7 mouse cellular contexts compared by ENCODE assay signal in the genomic region with DNA sequence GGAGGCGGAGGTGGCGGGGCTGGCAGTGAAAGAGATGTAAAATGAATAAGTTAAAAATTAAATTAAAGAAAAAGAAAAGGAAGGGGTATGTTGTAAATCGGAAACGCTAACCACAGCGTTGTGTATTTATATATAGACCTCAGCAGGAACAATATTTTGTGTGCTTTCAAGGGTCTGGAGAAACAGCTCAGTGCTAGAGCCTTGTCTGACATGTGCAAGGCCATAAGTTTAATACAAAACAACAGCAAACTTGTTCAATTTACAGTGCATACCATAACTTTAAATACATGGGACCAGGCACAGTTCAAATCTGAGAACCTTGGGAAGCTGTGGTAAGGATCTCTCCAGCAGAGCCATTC. TPM values are rescaled to one million over a fixed set of nuclear protein-coding genes. Genes with fewer than 3 reads are reported as not detected.
DNase-seq lines count a peak whose midpoint lies in the region; ATAC-seq and TF ChIP-seq lines count a peak whose summit lies in the region.

No protein-coding gene starts in this region.

- no peaks in the 10 kb centered on the region for H3K9me3 ChIP-seq in erythroblast, embryonic 14.5 days (ENCODE audit: control insufficient read depth, low read length)
- H3K9me3 ChIP-seq in limb, embryonic 14.5 days (ENCODE audit: control insufficient read depth, low read length): no peaks in the 10 kb centered on the region

- ATAC-seq in limb, embryonic 14.5 days (ENCODE audit: low FRiP score, low read depth): peak; percentile 13; the same call in 1 of the 2 replicates

- H3K4me1 ChIP-seq in spleen, adult 2 months (ENCODE audit: control insufficient read depth, insufficient read depth, insufficient read length): 0 out of 2 replicates have a peak, but pooled peaks cover 4% of the 10 kb centered on the region
- peaks cover 40% of the 10 kb centered on the region for H3K4me1 ChIP-seq in erythroblast, embryonic 14.5 days (ENCODE audit: control insufficient read depth)
- peaks cover 15% of the 10 kb centered on the region for H3K4me1 ChIP-seq in limb, embryonic 14.5 days (ENCODE audit: control insufficient read depth, insufficient read depth, low read length)

- peak overlapping the region; percentile 98; the same call in 1 of the 2 replicates for H3K4me3 ChIP-seq in spleen, adult 2 months (ENCODE audit: extremely low read depth, insufficient read depth, insufficient read length)
- peak overlapping the region; percentile 89 for H3K4me3 ChIP-seq in erythroblast, embryonic 14.5 days (replicated peaks)
- peak overlapping the region; percentile 86 for H3K4me3 ChIP-seq in limb, embryonic 14.5 days (replicated peaks; ENCODE audit: low read length)

- peak overlapping the region; percentile 68 for H3K9ac ChIP-seq in limb, embryonic 14.5 days (ENCODE audit: low read depth, low read length, severe bottlenecking)

- H3K27me3 ChIP-seq in spleen, adult 2 months (ENCODE audit: control insufficient read depth, insufficient read depth, low read length): no peaks in the 10 kb centered on the region
- no peaks in the 10 kb centered on the region for H3K27me3 ChIP-seq in erythroblast, embryonic 14.5 days (ENCODE audit: control insufficient read depth)
- no peaks in the 10 kb centered on the region for H3K27me3 ChIP-seq in limb, embryonic 14.5 days (ENCODE audit: control insufficient read depth, insufficient read depth, low read length)

- no peak for TF ChIP-seq POLR2A in spleen, adult 2 months (IDR thresholded peaks at IDR 0.05; ENCODE audit: low read depth, low read length)
- no peak for TF ChIP-seq POLR2A in limb, embryonic 14.5 days (IDR thresholded peaks at IDR 0.05; ENCODE audit: borderline replicate concordance, extremely low read depth, insufficient read depth, insufficient read length)

- TF ChIP-seq CTCF in spleen, adult 2 months (IDR thresholded peaks at IDR 0.05; ENCODE audit: extremely low read depth, insufficient read depth, insufficient read length, insufficient replicate concordance): no peak

- no peak overlapping the region for H3K27ac ChIP-seq in spleen, adult 2 months (ENCODE audit: insufficient read depth, low read length)
- no peak overlapping the region for H3K27ac ChIP-seq in limb, embryonic 14.5 days (replicated peaks; ENCODE audit: low read depth, low read length)

- peaks cover 14% of the 10 kb centered on the region for H3K36me3 ChIP-seq in spleen, adult 2 months (ENCODE audit: control insufficient read depth, insufficient read depth, low read length)
- peaks cover 32% of the 10 kb centered on the region for H3K36me3 ChIP-seq in erythroblast, embryonic 14.5 days (ENCODE audit: control insufficient read depth)
- H3K36me3 ChIP-seq in limb, embryonic 14.5 days (ENCODE audit: control insufficient read depth, insufficient read depth, low read length): peaks cover 19% of the 10 kb centered on the region

- WGBS in spleen, adult 2 months: 2% methylated on average over 5 of the region's 5 CpGs
- 3% methylated on average over 5 of the region's 5 CpGs for WGBS in limb, embryonic 14.5 days

- no peak for DNase-seq in spleen, adult 2 months (ENCODE audit: low read depth in 1 of 2, low spot score in 2 of 2)
- DNase-seq in spleen, postnatal 10 days (ENCODE audit: low spot score in 2 of 2): no peak
- DNase-seq in limb, embryonic 14.5 days (ENCODE audit: low spot score): no peak
- DNase-seq in adrenal gland, postnatal 4 days (ENCODE audit: low spot score in 2 of 2): no peak
- DNase-seq in ovary, postnatal 14 days (ENCODE audit: low spot score): no peak
- no peak for DNase-seq in adrenal gland, postnatal 25 days

- H3K4me2 ChIP-seq in limb, embryonic 14.5 days (replicated peaks; ENCODE audit: low read depth, low read length, severe bottlenecking): peak overlapping the region; percentile 82

RNA-seq across cellular contexts. Expression of a gene that starts 0.5 kb away (rescaled TPM):
- polyA plus RNA-seq in spleen, adult 2 months (2012; rRNA removed): 3.0 and 3.7 TPM in 2 replicates
- 0.37 and 0.49 TPM in 2 replicates for polyA plus RNA-seq in erythroblast, embryonic 14.5 days (2012)
- polyA plus RNA-seq in limb, embryonic 14.5 days (2012; rRNA removed): 9.1 and 9.7 TPM in 2 replicates
- polyA plus RNA-seq in limb, embryonic 14.5 days (2014; fragmentation: Nextera tagmentation; extraction: Ambion mirVana): 8.7 and 9.0 TPM in 2 replicates
- 10 to 100 TPM; 13.5 to 13.6 TPM for total RNA-seq in adrenal gland, postnatal 4 days (2021)
- 9.4 and 10.7 TPM in 2 replicates for total RNA-seq in adrenal gland, postnatal 25 days (2021)

RNA-seq across cellular contexts. Expression of a gene that starts 41.9 kb away (rescaled TPM):
- polyA plus RNA-seq in spleen, adult 2 months (2012; rRNA removed): 5.5 and 5.7 TPM in 2 replicates
- 0.52 and 0.57 TPM in 2 replicates for polyA plus RNA-seq in erythroblast, embryonic 14.5 days (2012)
- 26.9 and 28.5 TPM in 2 replicates for polyA plus RNA-seq in limb, embryonic 14.5 days (2012; rRNA removed)
- 23.6 and 25.9 TPM in 2 replicates for polyA plus RNA-seq in limb, embryonic 14.5 days (2014; fragmentation: Nextera tagmentation; extraction: Ambion mirVana)
- 10 to 100 TPM; 48.5 to 59.9 TPM for total RNA-seq in adrenal gland, postnatal 4 days (2021)
- 60.0 and 69.8 TPM in 2 replicates for total RNA-seq in adrenal gland, postnatal 25 days (2021)

RNA-seq across cellular contexts. Expression of a gene that starts 46.1 kb away (rescaled TPM):
- 9.3 and 9.4 TPM in 2 replicates for polyA plus RNA-seq in spleen, adult 2 months (2012; rRNA removed)
- 1.5 and 2.4 TPM in 2 replicates for polyA plus RNA-seq in erythroblast, embryonic 14.5 days (2012)
- 6.4 and 7.4 TPM in 2 replicates for polyA plus RNA-seq in limb, embryonic 14.5 days (2012; rRNA removed)
- polyA plus RNA-seq in limb, embryonic 14.5 days (2014; fragmentation: Nextera tagmentation; extraction: Ambion mirVana): 5.9 and 6.2 TPM in 2 replicates
- 10 to 100 TPM; 12.5 to 14.3 TPM for total RNA-seq in adrenal gland, postnatal 4 days (2021)
- 20.6 and 24.1 TPM in 2 replicates for total RNA-seq in adrenal gland, postnatal 25 days (2021)
